Mouse (Mus musculus): ENCODE measurements around the gene Elavl3. TPM values are rescaled to one million over a fixed set of nuclear protein-coding genes. Genes with fewer than 3 reads are reported as not detected.

Gene Elavl3
- total RNA-seq, 2 experiments from 2014 or later, result 0.14 to 0.73 TPM

DNA sequence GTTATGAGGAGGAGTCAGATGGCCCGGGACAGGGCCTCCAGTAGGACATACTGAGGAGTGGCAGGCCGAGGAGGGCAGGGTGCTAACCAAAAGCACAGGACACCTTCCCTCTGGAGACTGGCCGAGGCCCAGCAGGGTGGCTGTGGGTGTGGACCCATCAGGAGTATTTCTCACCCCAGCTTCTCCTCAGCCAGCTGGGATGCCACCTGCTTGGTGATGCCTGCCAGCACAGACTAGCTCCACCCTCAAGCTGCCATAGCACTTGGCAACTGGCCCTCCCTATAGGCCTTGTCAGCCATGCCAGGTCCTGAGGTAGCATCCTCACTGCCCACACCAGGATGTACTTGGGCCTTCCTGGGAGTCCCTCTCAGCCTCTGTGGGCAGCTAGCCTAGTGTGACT lies 12.5 kb upstream of the Elavl3 start:
- no peak for DNase-seq
- intact Hi-C loops (cut with DNase I; ENCODE audit: low total_unique reads), result no loop called here

DNA sequence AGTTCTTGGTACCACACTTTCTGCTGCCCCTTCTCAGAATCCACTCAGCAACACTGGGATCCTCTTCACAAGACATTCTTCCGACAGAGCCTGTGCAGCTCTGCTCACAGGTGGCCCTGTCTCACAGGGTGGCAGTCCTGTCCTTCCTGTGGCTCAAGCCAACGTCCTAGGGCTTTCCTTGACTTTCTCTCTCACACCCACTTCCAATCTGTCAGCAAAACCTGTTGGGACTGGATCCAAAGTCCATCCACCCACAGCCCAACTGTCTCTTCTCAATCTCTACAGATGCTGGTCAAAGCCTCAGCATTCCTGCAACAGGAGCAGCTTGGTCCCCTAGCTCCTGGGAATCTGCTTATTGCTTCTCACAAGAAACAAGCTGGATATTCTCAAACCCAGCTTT lies 9.5 kb upstream of the Elavl3 start:
- no peak for DNase-seq
- intact Hi-C loops (cut with DNase I; ENCODE audit: low total_unique reads), result no loop called here

DNA sequence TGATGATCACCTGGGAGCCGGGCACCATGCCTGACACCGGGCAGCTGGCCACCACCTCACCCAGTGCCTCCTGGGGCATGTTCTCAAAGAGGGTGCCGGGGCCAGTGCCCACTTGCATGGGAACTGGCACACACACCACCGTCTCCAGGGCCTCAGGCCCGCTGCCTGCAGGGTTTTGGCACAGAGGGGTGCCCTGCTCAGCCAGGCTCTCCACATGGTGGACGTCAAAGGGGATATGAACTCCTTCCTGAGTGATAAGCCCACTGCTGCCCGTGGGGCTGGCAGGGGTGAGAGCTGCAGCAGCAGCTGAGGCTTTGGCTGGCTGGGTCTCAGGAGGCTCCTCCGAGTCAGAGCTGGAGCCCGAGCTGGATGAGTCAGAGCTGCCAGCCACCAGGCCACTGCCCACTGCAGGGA lies 6.2 kb upstream of the Elavl3 start:
- peak; percentile 27 for DNase-seq
- intact Hi-C loops (cut with DNase I; ENCODE audit: low total_unique reads), result no loop called here

DNA sequence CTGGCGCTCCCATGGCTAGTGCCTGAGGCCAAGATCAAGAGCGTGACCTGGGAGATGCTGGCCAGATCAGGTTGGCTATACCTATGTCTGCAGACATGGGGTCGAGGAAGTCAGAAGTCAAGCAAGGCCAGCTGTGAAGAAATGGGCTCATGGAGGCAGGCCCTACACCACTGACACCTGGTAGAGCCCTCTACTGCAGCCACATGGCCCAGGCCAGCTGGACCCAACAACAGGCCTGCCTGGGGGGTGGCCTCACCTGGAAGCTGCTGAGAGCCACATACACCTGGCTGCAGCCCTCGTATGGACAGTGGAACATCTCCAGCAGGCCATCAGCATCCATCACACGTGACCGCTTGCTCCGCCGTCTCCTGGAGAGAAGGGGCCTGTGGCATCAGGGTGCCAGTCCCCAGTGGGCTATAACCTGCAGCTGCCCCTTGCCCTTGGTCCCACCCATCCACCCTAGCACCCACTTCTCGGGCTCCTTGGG lies 5.3 kb upstream of the Elavl3 start:
- DNase-seq, result no peak
- intact Hi-C loops (cut with DNase I; ENCODE audit: low total_unique reads), result no loop called here

DNA sequence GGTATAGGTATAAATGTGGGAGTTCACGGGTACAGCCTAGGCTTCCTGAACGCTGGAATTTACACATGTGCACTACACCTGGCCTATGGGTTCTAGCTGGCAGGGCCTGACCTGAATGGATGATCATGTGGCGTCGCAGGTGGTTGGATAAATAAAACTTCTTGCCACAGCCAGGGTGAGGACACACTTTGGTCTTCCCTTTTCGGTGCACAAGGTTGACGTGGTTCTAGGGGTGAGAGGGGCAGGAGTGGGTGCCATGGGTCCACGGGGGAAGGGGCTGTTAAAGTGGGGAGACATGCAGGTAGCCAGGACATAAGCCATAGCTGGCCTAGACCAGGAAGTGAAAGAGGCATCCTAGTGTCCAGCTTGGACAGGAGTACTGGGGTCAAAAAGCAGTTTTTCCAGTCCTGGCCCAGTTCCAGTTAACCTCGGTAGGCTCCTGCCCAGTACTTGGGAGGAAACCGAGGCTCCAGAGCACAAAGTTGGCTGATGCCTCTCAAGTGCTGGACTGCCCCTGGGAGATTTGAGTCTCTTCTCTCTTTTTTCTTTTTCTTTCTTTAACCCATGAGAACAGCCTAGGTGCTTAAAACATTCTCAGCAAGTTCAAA lies 4.6 kb upstream of the Elavl3 start:
- intact Hi-C loops (cut with DNase I; ENCODE audit: low total_unique reads), result no loop called here
- no peak for DNase-seq

DNA sequence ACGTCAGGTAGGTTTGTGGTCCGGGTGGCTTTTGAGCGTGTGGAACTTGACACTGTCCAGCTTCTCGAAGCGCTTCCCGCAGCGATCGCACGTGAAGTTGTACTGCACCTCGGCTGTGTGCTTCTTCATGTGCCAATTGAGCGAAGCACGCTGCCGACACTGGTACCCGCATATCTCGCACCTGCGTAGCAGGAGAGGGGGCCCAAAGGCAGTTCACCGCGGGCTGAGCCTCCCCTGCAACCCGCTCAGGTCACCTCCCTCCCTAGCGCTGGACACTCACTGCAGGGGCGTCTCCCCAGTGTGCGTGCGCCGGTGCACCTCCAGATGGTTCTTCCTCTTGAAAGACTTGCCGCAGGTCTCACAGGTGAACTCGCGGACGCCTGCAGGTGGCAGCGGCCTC lies 3.9 kb upstream of the Elavl3 start:
- intact Hi-C loops (cut with DNase I; ENCODE audit: low total_unique reads), result no loop called here
- DNase-seq, result no peak

DNA sequence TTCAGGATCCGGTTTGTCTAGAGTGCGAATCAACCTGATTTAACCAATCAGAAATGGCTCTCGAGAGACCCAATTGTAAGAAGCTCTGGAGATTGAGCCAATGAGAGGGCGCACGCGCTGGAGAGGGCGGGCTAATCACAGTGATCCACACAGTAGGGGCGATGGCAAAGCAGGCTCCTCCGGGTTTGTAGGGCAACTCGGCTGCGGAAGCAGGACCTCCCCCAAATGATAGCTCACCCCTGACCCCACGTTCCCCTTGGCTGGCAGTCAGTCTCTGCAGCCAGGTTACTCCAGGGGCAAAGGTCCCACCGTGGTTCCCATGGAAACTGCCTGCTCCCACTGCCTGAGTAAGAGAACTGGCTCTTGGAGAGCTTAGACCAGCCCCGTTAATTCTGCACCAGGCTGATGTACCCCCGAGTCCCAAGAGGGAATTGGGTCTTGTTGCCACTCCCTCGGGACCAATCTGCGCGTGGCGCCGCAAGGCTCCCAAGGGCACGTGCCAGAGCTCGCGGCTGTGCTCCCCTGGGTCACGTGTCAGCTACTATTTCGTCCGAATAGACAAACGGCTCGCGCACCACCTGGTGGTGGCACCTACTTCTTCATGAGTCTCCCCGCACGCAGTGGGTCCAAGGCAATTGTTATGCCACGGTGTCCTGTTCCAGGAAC lies 2.7 kb upstream of the Elavl3 start:
- DNase-seq, result peak; percentile 57
- intact Hi-C loops (cut with DNase I; ENCODE audit: low total_unique reads), result loop anchor here (5.0 kb wide), 1 partner anchor 37 kb away; no protein-coding TSS in a partner anchor

DNA sequence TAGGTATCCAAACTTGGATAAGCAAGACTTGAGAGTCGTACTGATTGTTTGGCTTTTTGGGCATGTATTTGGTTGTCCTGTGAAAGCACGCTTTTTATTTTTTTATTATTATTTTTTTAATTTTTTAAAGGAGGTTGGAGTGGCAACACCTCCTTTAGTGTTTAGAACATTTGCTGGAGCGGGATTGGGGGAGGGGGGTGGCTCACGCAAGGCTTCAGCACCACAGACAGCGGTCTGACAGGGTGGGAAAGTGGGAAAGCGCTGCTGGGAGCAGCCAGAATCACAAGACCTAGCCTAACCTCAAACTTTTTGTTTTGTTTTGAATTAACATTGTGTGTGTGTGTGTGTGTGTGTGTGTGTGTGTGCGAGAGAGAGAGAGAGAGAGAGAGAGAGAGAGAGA lies 1.8 kb upstream of the Elavl3 start:
- DNase-seq, result no peak
- intact Hi-C loops (cut with DNase I; ENCODE audit: low total_unique reads), result loop anchor here (5.0 kb wide), 1 partner anchor 36 kb away; no protein-coding TSS in a partner anchor

DNA sequence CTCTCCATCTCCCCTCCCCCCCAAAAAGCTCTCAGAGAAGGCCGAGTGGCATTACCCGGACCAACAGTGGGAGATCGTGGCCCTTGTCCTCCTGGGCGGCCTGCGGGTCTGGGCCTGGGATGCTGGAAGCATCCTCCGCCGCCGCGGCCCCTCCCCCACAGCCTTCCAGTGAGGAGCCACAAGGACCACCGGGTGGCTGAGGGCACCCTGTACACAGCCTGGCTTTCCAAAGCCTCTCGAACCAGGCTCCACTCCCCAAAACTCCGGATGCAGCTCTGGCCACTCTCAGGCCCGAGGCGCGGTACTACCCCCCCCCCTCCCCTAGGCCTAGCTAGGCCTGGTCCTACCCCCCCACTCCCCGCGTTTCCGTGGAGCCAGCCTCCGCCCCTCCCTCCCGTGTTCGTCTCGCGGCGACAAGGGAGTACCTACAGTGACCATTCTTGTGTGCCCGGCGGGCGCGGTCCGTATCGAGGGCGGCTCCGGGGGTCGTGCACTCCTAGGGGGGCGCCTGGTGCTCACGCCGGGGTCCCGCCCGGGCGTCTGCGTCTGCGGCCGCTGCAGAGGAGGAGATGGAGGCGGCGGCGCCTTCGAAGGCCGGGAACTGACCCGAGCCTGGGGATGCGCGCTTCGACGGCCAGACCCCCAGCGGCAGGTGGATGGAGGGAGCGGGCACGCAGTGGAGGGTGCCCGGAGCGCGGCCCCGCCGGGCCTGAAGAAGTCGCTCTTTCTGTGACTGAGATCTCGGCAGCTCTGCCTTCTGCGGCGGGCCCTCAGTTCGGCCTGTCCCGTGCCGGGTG lies 464 bp downstream of the Elavl3 start:
- no peak for DNase-seq
- intact Hi-C loops (cut with DNase I; ENCODE audit: low total_unique reads), result loop anchor here (5.0 kb wide), 1 partner anchor 34 kb away; no protein-coding TSS in a partner anchor

DNA sequence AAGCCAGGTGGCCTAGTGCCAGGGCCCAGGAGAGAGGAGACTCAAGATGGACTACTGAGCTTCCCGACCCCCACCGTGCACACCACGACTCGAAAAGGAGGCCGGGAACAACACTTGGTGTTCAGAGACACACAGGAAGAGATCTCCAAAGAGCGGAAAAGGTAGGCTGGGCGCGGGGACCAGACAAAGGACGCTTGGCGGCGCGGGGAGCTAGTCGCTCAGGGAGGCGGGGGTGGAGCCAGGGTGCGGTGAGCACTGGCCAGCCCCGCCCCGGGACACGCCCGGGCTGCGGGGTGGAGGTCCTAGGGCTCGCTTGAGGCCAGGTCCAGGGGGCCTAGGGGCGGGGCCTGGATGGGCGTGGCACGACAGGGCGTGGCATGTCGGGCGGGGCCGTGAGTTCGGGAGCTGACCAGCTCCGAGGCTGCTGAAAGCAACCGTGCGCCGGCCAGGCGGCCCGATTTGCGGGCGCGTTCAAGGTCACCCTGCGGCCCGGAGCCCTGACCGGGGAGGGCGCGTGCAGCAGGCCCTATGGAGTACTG lies 1.4 kb downstream of the Elavl3 start:
- intact Hi-C loops (cut with DNase I; ENCODE audit: low total_unique reads), result loop anchor here (5.0 kb wide), 1 partner anchor 33 kb away; no protein-coding TSS in a partner anchor
- DNase-seq, result no peak

DNA sequence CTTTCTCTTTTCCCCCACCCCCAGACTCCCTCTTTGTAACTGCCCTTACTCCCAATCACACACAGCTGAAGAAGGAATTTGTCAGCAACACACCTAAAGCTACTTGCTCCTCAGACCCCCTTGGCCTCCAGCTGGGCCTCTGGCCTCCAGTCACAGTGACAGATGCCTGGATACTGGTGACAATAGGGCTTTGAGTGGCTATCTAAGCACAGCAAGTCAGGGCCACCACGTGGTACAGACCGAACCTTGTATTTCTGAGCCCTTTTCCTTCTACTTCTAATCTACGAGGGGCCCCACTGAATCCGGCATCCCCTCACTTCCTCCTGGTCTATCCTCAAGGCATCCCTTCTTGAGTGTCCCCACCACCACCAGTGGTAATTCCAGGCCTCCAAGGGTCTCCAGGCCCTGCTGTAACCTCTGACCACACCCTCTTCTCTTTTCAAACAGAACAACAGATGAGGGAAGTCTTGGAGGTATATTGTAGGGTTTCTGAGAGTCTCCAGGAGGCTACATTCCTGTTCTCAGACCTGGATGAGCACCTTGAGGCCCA lies 2.0 kb downstream of the Elavl3 start:
- intact Hi-C loops (cut with DNase I; ENCODE audit: low total_unique reads), result loop anchor here (5.0 kb wide), 1 partner anchor 32 kb away; no protein-coding TSS in a partner anchor
- no peak for DNase-seq

DNA sequence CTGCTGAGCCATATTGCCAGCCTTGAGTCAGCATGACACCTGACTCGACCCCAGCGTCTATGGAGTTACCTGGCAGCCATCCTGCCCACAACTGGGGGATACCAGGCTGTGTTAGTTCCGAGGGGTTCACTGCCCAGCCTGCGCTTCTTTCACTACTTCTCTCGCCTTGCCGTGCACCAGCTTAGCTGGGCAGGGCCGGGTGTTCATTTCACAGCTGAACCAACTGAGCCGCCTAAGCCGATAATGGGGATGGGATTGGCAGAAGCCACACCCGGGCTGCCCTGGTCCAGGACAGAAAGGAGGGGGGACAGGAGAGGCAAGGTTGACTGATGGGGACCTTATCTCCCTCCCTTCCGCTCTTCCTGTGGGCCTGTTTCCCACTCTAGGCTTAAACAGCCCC lies 2.5 kb downstream of the Elavl3 start:
- no peak for DNase-seq
- intact Hi-C loops (cut with DNase I; ENCODE audit: low total_unique reads), result no loop called here

DNA sequence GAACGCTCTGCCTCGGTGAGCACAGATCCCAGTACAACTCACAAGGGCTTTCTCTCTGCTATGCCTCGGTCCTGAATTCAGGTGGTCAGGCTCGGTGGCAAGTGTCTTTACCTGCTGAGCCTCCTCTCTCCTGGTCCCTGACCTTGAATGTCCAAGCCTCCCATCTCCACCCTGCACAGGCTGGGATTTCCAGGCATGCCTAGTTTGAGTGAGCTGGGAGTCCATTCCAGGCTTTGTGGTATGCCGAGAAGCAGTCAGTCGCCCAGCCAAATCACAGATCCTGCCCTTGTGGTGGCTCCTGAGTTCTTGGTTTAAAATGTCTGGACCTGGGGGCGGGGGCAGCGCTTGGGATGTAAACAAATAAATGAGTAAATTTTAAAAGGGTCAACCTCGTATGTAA lies 4.5 kb downstream of the Elavl3 start:
- intact Hi-C loops (cut with DNase I; ENCODE audit: low total_unique reads), result no loop called here
- no peak for DNase-seq

DNA sequence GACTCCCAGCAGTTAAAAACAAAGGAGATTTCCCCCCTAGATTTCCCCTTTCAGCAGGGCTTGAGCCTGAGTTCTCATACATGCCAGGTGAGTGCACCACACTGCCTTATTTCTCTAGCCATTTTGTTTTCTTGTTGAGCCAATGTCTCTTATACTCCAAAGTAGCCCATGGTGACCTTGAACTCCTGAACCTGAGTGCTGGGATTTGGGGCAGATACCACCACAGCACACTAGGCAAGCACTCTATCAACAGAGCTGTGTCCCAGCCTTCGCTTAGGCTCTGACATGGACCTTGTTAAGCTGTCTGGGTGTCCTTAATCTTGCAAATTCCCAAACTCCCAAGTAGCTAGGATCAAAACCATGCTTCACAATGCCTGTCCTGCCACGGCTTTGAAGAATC lies 10.0 kb downstream of the Elavl3 start:
- intact Hi-C loops (cut with DNase I; ENCODE audit: low total_unique reads), result no loop called here
- DNase-seq, result no peak

DNA sequence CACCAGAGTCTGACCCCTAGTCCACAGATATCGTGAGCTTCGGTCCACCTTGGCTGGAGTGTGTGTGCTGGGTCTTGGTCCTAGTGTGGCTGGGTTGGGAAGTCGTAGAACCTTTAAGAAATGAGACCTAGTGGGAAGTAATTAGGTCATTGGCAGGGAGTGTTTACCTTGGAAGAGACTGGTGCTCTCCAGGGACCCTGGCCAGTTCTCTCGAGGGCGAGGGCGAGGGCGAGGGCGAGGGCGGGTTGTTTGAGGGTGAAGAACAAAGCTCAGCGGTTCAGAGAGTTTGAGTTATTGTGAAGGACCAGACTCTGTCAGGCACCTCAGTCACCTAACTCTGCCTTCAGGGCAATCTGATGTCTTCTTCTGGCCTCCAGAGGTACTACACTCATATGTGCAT lies 14.0 kb downstream of the Elavl3 start:
- intact Hi-C loops (cut with DNase I; ENCODE audit: low total_unique reads), result no loop called here
- DNase-seq, result no peak

DNA sequence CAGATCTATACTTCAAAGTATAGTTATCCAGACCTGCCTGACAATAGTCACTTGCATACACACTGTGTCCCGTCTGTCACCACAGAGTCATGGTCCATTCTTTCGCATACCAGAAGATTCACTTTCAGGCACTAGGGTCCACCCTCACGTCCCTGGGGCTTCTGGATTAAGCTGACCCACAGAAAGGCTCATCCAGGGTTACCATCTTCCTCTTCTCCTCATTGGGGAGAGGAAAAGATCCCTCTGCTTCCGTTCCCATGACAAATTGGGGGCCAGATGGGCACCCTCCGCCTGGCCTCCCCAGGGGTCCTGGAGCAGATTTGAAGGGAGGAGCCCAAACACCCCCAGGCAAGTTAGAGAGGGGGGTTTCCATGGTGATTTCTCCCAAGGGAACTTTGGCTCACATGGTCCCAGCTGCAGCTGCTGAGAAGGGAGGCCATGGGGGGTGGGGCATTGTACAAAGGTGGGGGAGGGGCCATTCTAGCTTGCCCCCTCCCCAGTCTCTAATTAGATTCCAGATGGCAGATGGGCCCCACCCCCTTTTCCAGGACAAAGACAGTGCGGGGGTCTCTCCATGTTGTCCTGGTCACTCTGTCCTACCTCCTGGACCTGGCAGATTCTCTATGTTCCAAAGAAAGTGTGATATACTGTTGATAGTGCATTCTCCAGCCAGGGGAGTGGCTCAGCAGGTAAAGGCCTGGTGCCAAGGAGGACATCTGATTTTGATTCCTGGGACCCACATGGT lies 16.4 kb downstream of the Elavl3 start:
- DNase-seq, result no peak
- intact Hi-C loops (cut with DNase I; ENCODE audit: low total_unique reads), result no loop called here

DNA sequence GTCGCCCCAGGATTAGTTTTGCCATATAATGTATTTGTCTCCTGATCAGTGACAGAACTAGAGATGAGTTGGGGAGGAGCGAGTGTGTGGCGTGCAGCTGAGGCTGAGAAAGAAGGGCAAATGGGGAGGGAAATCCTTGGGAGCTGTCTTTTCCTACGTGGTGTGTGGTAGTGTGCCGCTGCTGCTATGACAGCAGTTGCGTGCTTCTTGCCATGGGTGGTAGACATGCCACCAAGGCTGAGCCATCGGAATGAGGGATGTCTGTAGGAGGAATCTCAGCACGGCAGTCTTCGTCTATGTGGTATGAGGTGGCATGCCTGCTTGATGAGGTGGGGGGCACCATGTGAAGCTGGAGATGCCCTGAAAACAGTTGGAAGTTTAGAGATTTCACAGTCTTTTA lies 21.4 kb downstream of the Elavl3 start:
- intact Hi-C loops (cut with DNase I; ENCODE audit: low total_unique reads), result no loop called here
- no peak for DNase-seq

DNA sequence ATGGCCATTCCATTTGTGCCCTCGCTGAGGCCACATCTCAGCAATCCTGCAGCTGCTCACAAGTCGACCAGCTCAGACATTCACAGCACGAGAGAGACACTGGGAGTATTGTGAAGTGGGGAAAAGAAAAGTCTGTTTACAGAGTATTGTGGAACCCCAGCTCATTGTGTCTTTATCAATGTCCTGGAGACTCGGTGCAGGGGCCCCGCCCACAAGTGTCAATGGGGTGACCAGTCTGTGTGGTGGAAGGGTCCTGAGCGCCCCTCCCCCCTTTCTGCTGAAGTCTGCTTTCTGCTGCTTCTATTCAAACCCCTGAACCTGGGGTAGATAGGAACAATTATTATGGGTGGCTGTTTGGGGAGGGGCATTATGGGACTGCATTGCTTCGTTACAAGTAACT lies 23.4 kb downstream of the Elavl3 start:
- intact Hi-C loops (cut with DNase I; ENCODE audit: low total_unique reads), result no loop called here
- no peak for DNase-seq

DNA sequence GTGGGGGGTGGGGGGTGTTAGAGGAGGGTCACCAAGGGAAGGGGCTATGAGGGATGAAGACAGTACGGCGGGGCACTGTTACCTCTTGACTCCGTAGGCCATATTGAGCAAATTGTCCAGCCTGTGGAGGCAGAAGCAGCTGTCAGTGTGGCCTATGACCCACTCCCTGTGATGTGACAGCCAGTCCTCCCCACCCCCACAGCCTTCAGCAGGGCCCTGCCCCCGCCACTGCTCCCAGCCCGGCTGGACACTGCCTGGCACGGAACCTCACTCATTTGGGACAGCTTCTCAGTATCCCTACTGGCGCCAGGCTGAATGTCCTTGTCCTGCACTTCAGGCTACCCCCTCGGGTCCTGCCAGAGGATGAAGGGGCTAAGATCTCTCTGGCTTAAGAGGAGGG lies 27.2 kb downstream of the Elavl3 start:
- intact Hi-C loops (cut with DNase I; ENCODE audit: low total_unique reads), result no loop called here
- DNase-seq, result no peak
